Mouse (Mus musculus) frontal cortex, postnatal 10 days (tissue): ENCODE results near the gene Heatr4.
"Not testable (repeated sequence)": the region's sequence is repeated elsewhere in the genome, so short reads cannot be mapped to it uniquely, and the experiment has no call there.

ENCODE experiments used
- DNase-seq, 2 experiments: peaks; one replicate each; pipeline ENCODE4 v3.0.0; 2022; ENCODE audit warnings: low spot score in 2 of 2, mixed read lengths in 1 of 2

Gene Heatr4

DNA sequence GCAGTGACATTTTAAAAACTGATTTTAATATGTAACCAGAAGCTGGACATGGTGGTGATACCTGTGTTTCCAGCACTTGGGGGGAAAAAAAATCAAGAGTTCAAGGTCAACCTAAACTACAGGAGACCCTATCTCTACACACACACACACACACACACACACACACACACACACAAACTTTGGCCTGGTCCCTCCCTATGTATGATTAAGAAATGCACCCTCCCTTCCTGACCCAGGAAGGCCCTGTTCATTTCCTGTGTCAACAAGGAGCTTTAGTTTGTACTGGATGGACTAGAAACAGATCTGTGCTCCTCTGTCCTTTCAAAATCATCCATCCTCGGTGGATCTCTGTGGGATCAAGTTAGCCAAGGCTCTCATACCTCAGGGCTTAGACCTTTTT, 46.1 kb downstream of the Heatr4 start:
- DNase-seq, result not testable (repeated sequence)

DNA sequence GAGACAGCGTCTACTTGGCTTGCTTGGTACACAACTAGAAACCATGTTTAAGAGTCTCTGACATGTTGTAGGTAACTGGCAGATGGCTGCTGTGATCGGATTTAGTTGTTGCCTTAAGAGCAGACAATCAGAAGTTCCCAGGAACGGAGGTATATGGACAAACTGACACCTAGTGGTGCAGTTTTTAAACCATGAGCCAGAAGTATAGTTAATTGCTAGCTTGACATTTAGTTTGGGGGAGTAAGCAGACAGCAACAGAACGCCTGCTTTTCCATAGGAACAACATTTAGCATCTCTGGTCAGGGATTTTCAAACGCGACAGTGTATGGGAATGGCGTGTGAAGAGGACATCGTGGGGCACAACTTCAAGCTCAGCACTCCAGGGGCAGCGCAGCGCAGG, 47.1 kb downstream of the Heatr4 start:
- no peak for DNase-seq

- DNase-seq, result no peak
Observed at GRCm38 (mm10) chr12:83929186-83929804, 55.4 kb downstream of the Heatr4 start.

DNA sequence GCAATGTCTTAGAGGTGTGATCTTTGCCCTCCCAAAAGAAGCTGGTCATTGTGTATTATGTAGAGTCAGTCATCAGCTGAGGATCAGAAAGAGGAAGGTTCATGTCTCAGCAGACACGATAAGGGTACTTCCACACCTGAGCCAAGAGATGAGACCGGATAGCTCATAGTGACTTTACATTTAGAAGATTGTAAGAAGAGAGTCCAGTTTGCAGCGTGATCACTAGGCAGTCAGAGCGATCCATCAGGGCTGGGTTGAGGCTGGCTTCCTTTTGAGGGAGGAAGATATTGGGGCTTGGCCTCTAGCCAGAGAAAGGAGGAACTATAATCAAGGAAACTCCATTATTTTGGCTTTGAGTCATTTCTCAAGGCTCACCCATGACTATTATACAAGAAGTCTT, 56.9 kb downstream of the Heatr4 start:
- no peak for DNase-seq

DNA sequence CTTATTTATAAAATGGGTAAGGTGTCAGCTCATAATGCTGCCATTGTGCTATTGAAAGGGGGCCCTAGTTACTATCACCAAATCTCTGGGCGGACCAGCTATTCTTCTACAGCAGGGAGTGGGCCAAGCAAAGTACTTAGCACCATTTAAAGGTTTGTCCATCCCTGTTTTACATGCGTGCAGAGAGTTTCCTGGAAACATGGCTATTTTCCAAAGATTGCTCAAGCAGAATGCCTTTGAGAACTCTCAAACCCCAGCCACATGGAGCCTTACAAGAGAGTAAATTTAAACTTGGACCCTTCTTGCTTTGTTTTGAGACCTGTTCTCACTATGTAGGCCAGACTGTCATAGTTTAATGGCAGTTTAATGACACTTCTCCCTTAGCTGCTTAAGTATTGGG, 58.6 kb downstream of the Heatr4 start:
- DNase-seq, result no peak

DNA sequence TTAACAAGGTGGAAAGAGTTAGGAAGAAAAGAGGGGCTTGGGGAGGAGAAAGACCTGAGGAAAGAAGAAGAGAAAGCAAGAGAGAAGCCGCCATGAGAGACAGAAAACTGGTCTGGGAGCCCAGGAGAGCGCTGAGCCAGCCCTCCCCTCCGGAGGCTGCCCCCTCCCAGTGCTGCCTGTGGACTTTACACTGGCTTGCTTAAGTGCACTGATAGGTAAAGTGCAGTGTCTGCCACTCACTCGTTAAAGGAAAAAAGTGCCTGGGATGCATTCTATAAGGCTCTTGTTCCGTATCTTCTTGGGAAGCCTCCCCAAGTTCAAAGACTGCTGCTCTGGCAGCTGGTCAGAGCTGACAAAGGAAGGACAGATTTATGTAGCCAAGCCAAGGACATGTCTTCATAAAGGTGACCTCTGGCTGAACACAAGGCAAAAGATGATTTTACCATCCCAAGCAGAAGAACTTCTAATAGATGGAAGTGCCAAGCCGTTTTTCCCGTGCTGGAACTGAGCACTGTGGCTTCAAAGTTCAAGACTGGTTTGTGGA, 59.4 kb downstream of the Heatr4 start:
- no peak for DNase-seq

- no peak for DNase-seq
Observed at GRCm38 (mm10) chr12:83924332-83924731, 60.3 kb downstream of the Heatr4 start.

DNA sequence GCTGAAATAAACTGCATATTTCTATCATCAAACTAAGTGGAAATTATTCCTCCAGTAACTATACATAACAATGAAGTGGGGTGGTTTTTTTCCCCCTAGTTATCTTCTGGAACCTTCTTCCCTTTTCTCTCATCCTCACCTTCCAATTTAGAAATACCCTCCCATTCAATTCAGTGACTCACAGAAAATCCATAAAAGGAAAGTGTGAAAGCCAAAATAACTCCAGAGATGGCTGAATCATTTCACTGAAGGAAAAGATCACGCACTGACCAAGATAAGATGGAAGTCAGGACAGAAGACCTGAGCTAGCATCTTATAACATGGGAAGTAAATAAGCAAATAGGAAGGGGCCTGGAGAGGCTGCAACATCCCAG, 61.2 kb downstream of the Heatr4 start:
- DNase-seq, result no peak

DNA sequence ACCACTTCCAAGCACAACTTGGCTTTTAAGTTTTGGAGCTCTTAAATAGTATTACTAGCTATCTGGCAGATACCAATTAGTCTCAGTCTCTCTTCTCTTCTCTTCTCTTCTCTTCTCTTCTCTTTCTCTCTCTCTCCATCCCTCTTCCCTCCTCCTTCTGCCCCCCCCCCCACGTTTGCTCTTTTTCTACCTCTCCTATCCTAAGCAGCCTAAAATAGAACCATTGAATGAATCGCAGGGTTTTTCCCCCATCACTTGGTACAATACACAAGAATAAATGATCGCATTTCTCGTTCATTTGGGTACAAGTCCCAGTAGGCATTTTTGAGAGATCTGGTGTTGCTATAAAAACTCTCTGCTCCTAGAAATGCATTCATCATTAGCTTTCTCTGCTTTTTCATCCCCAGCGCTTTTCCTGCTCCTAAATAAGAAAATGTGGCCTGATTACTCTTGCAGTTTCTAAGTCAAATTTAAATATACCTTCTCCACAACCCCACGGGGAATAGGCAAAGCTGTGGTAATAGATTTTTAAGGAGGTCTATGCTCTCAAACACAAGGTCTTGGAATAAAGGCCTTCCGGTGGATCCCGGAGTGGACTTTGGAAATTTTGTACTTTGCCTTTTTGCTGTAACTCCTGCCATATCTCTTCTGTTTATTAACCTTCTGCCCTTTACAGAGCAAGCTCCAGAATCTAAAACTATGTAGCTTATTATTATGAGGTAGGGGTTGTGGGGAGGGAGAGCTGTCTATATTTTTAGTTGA, 61.7 kb downstream of the Heatr4 start:
- DNase-seq, result no peak

GRCm38 (mm10) chr12:83921535-83922381, 62.9 kb downstream of the Heatr4 start, which contains the start of gene Numb:
Gene Numb (minus strand): TSS chr12:83921934.
- DNase-seq, result peak; percentile 98 to 99

- DNase-seq, result peak in 1 of 2 experiments; percentile 48
Observed at GRCm38 (mm10) chr12:83920721-83921441, 63.8 kb downstream of the Heatr4 start.

DNA sequence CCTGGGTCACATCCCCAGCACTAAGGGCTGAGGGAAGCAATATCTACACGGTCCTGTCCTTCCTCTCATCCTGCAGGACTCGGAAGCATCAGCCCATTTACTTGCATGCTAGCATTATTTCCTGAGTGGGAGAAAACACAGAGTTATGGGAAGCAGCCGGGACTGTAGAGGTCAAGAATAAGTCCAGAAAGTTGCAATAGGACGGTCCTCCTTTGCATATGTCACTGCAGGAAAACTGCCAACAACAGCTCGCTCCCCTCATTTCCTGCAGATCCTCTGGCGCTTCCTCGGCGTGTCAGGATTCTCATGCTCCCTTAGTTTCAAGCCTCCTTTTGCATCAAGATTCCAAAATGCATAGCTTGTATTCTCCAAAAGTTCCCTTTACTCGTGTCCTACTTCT, 67.8 kb downstream of the Heatr4 start:
- no peak for DNase-seq

- DNase-seq, result no peak
Observed at GRCm38 (mm10) chr12:83914797-83915196, 69.9 kb downstream of the Heatr4 start.

- DNase-seq, result no peak
Observed at GRCm38 (mm10) chr12:83914202-83914740, 70.4 kb downstream of the Heatr4 start.

DNA sequence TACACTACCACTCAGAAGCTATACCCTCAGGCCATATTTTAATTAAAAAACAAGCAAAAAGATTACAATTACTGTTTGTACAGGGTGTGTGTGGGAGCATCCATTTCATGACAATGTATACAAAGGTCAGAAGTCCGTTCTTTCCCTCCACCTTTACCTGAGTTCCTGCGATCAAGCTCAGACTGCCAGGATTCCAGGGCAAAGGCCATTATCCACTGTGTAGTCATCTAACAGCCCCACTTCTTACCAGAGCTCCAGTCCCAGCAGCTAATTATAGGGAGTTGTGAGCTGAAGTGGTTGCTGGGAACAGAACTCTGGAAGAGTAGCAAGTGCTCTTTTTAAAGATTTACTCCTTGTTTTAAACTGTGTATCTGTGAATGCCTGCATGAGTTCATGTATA, 74.2 kb downstream of the Heatr4 start:
- no peak for DNase-seq
